In the genomic region with DNA sequence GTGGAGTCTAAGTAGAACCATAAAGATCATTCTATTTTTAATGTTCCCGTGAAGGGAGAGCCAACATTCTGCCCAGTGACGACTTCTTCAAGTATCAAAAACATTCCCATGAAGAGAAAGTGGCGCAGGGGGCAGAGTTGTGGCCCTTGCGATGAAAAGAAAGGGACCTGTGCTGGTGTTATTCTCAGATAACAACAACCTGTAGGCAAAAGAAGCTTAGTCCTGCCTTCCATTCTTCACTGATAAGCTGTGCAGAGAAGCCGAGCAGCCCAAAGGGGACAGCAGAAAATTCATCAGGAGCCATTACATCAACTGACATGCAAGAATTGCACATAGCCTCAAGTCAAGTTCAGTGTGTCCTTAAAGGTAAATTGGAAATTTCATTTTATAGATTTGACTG, we compare ENCODE assay signal across 32 mouse cellular contexts. TPM values are rescaled to one million over a fixed set of nuclear protein-coding genes. Genes with fewer than 3 reads are reported as not detected.
A peak's percentile ranks its signal among the peaks of the same experiment; 100 is the strongest.
DNase-seq lines count a peak whose midpoint lies in the region; ATAC-seq and TF ChIP-seq lines count a peak whose summit lies in the region.
"Had no signal": no experiment of that assay in that cellular context is flagged by ENCODE, and none has a peak within 500 bp of the region (broad histone marks: within the 10 kb centered on the region; RNA-seq: fewer than 3 reads in every experiment).

No protein-coding gene starts in this region.

- H3K27me3 ChIP-seq in heart, embryonic 11.5 days (ENCODE audit: control insufficient read depth, insufficient read depth, low read length): no peaks in the 10 kb centered on the region
- H3K27me3 ChIP-seq in heart, postnatal 0 days (ENCODE audit: control insufficient read depth, insufficient read depth, low read length): no peaks in the 10 kb centered on the region
- no peaks in the 10 kb centered on the region for H3K27me3 ChIP-seq in liver, embryonic 12.5 days (replicated peaks)
- no peaks in the 10 kb centered on the region for H3K27me3 ChIP-seq in forebrain, embryonic 14.5 days (replicated peaks; ENCODE audit: control insufficient read depth, insufficient read depth, low read length)
- H3K27me3 ChIP-seq: hindbrain, embryonic 13.5 days; megakaryocyte, embryonic 14.5 days; midbrain, embryonic 13.5 days; stomach, embryonic 15.5 days had no signal

- TF ChIP-seq EP300 in heart, postnatal 0 days (IDR thresholded peaks at IDR 0.05; ENCODE audit: low read depth): no peak

- H3K27ac ChIP-seq in heart, embryonic 11.5 days (ENCODE audit: low read depth, low read length): peak overlapping the region; percentile 47; the same call in 1 of the 2 replicates
- no peak overlapping the region for H3K27ac ChIP-seq in heart, postnatal 0 days (ENCODE audit: low read depth)
- H3K27ac ChIP-seq in liver, embryonic 12.5 days: peak overlapping the region; percentile 83
- no peak overlapping the region for H3K27ac ChIP-seq in forebrain, embryonic 14.5 days (ENCODE audit: low read depth, low read length)
- H3K27ac ChIP-seq: hindbrain, embryonic 13.5 days; layer of hippocampus, adult 2 months; midbrain, embryonic 13.5 days; stomach, embryonic 15.5 days had no signal

- H3K9me3 ChIP-seq in heart, embryonic 11.5 days (replicated peaks; ENCODE audit: control insufficient read depth, low read length): no peaks in the 10 kb centered on the region
- H3K9me3 ChIP-seq in heart, postnatal 0 days (replicated peaks; ENCODE audit: control insufficient read depth, low read length): no peaks in the 10 kb centered on the region
- no peaks in the 10 kb centered on the region for H3K9me3 ChIP-seq in liver, embryonic 12.5 days (replicated peaks)
- H3K9me3 ChIP-seq in forebrain, embryonic 14.5 days (replicated peaks; ENCODE audit: control insufficient read depth, low read length): no peaks in the 10 kb centered on the region
- H3K9me3 ChIP-seq: hindbrain, embryonic 13.5 days; megakaryocyte, embryonic 14.5 days; midbrain, embryonic 13.5 days; stomach, embryonic 15.5 days had no signal

- WGBS in heart, embryonic 11.5 days (ENCODE audit: insufficient replicate concordance): 26% methylated on average over 5 of the region's 5 CpGs
- 34% methylated on average over 5 of the region's 5 CpGs for WGBS in heart, postnatal 0 days
- 27% methylated on average over 5 of the region's 5 CpGs for WGBS in liver, embryonic 12.5 days (ENCODE audit: insufficient replicate concordance)
- WGBS in forebrain, embryonic 14.5 days: 88% methylated on average over 5 of the region's 5 CpGs

- no peaks in the 10 kb centered on the region for H3K36me3 ChIP-seq in heart, embryonic 11.5 days (ENCODE audit: control insufficient read depth, insufficient read depth, low read length)
- no peaks in the 10 kb centered on the region for H3K36me3 ChIP-seq in heart, postnatal 0 days (replicated peaks; ENCODE audit: control insufficient read depth, insufficient read depth, low read length)
- H3K36me3 ChIP-seq in liver, embryonic 12.5 days: no peaks in the 10 kb centered on the region
- no peaks in the 10 kb centered on the region for H3K36me3 ChIP-seq in forebrain, embryonic 14.5 days (ENCODE audit: control insufficient read depth, insufficient read depth, low read length)
- H3K36me3 ChIP-seq: hindbrain, embryonic 13.5 days; midbrain, embryonic 13.5 days; stomach, embryonic 15.5 days had no signal

- peak; percentile 77 for ATAC-seq in heart, embryonic 11.5 days (replicated peaks; ENCODE audit: insufficient number of reproducible peaks, low FRiP score, low TSS enrichment)
- ATAC-seq in heart, postnatal 0 days (ENCODE audit: insufficient read depth, low read depth): no peak
- peak; percentile 75 for ATAC-seq in liver, embryonic 12.5 days
- ATAC-seq in forebrain, embryonic 14.5 days: no peak
- ATAC-seq in megakaryocyte progenitor cell, adult 5-6 weeks (replicated peaks; ENCODE audit: poor library complexity): no peak
- ATAC-seq: CD4-positive, CD25-positive, alpha-beta regulatory T cell, adult 4 months; forebrain, embryonic 16.5 days; midbrain, embryonic 13.5 days had no signal

- H3K4me1 ChIP-seq in heart, embryonic 11.5 days (ENCODE audit: control insufficient read depth, insufficient read depth, low read length): no peaks in the 10 kb centered on the region
- H3K4me1 ChIP-seq in heart, postnatal 0 days (ENCODE audit: control insufficient read depth, insufficient read depth): no peaks in the 10 kb centered on the region
- peaks cover 34% of the 10 kb centered on the region for H3K4me1 ChIP-seq in liver, embryonic 12.5 days
- no peaks in the 10 kb centered on the region for H3K4me1 ChIP-seq in forebrain, embryonic 14.5 days (ENCODE audit: control insufficient read depth, insufficient read depth, low read length)
- H3K4me1 ChIP-seq: stomach, embryonic 15.5 days had no signal

- no peak for DNase-seq in heart, adult 18-20 months
- DNase-seq in heart, postnatal 0 days (ENCODE audit: low spot score): no peak
- no peak for DNase-seq in heart, adult 9 months (ENCODE audit: low spot score in 2 of 2)
- DNase-seq in forebrain, embryonic 14.5 days (ENCODE audit: low spot score): no peak
- DNase-seq in kidney, postnatal 14 days: no peak
- DNase-seq: cerebellum, adult 2 months; cerebellum, postnatal 25 days; gastrocnemius, postnatal 10 days; kidney, adult 8-10 months; kidney, postnatal 25 days; lung, adult 2 months; lung, postnatal 14 days; thymus, postnatal 36 days had no signal

- no peak for TF ChIP-seq CTCF in heart, postnatal 0 days (IDR thresholded peaks at IDR 0.05; ENCODE audit: low read depth)

- H3K4me2 ChIP-seq in heart, embryonic 11.5 days: peak overlapping the region; percentile 37
- H3K4me2 ChIP-seq in heart, postnatal 0 days (ENCODE audit: low read depth, low read length): peak overlapping the region; percentile 21; the same call in 1 of the 2 replicates
- H3K4me2 ChIP-seq in liver, embryonic 12.5 days: peak overlapping the region; percentile 80
- H3K4me2 ChIP-seq in forebrain, embryonic 14.5 days (ENCODE audit: low read length): no peak overlapping the region
- H3K4me2 ChIP-seq: hindbrain, embryonic 13.5 days; midbrain, embryonic 13.5 days had no signal

- no peak overlapping the region for H3K4me3 ChIP-seq in heart, embryonic 11.5 days (ENCODE audit: low read depth, low read length)
- H3K4me3 ChIP-seq in heart, postnatal 0 days (ENCODE audit: low read depth, low read length): no peak overlapping the region
- H3K4me3 ChIP-seq in liver, embryonic 12.5 days: peak overlapping the region; percentile 17; the same call in 1 of the 2 replicates
- H3K4me3 ChIP-seq in forebrain, embryonic 14.5 days (ENCODE audit: low read depth, low read length): no peak overlapping the region
- H3K4me3 ChIP-seq: hindbrain, embryonic 13.5 days; layer of hippocampus, adult 2 months; megakaryocyte, embryonic 14.5 days; midbrain, embryonic 13.5 days; stomach, embryonic 15.5 days had no signal

- H3K9ac ChIP-seq in heart, embryonic 11.5 days (ENCODE audit: low read depth, low read length): no peak overlapping the region
- no peak overlapping the region for H3K9ac ChIP-seq in heart, postnatal 0 days (replicated peaks; ENCODE audit: low read depth, low read length)
- peak overlapping the region; percentile 31; the same call in 1 of the 2 replicates for H3K9ac ChIP-seq in liver, embryonic 12.5 days
- no peak overlapping the region for H3K9ac ChIP-seq in forebrain, embryonic 14.5 days (ENCODE audit: low read length)
- H3K9ac ChIP-seq: hindbrain, embryonic 13.5 days; midbrain, embryonic 13.5 days; stomach, embryonic 15.5 days had no signal

RNA-seq across cellular contexts. Expression of a gene that starts 24.5 kb away (rescaled TPM):
- not detected in 2 replicates for polyA plus RNA-seq in heart, embryonic 11.5 days (2014; fragmentation: Nextera tagmentation; extraction: Ambion mirVana)
- total RNA-seq in heart, adult 18-20 months (2021): not detected
- total RNA-seq in heart, postnatal 0 days (2014; rRNA removed; ENCODE audit: low replicate concordance): not detected in 2 replicates
- not detected in 2 replicates for polyA plus RNA-seq in heart, postnatal 0 days (2015; fragmentation: Nextera tagmentation; extraction: Ambion mirVana)
- polyA plus RNA-seq in liver, embryonic 12.5 days (2016; fragmentation: Nextera tagmentation; extraction: Ambion mirVana): not detected in 2 replicates
- polyA plus RNA-seq in forebrain, embryonic 14.5 days (2014; fragmentation: Nextera tagmentation; extraction: Ambion mirVana): not detected in 2 replicates
- total RNA-seq in megakaryocyte progenitor cell, adult 5-6 weeks (2015): not detected in 2 replicates
- total RNA-seq in megakaryocyte progenitor cell, adult 5-6 weeks (2017): not detected in 2 replicates
- total RNA-seq: adrenal gland, adult 2 months; adrenal gland, postnatal 4 days; gastrocnemius, postnatal 10 days; granulocyte monocyte progenitor cell, adult 5-6 weeks; layer of hippocampus, adult 2 months; layer of hippocampus, postnatal 25 days; left cerebral cortex, postnatal 10 days; monocyte, adult 5-6 weeks; neutrophil, adult 5-6 weeks had no signal
- polyA plus RNA-seq: adrenal gland, adult 2 months; CD4-positive, CD25-positive, alpha-beta regulatory T cell, adult 4 months; cerebellum, adult 2 months; embryonic facial prominence, embryonic 14.5 days; forebrain, embryonic 16.5 days; hindbrain, embryonic 13.5 days; limb, embryonic 11.5 days; lung, adult 2 months; midbrain, embryonic 13.5 days; stomach, embryonic 15.5 days had no signal

Comparison
In these comparisons a context has a peak if more than half of its experiments do, and no peak if none do; other contexts are left out.
1. ATAC-seq: peak in heart, embryonic 11.5 days (single experiment) and liver, embryonic 12.5 days (single experiment); none in heart, postnatal 0 days (single experiment), forebrain, embryonic 14.5 days (single experiment) and megakaryocyte progenitor cell, adult 5-6 weeks (single experiment).
2. H3K27ac ChIP-seq: peak in heart, embryonic 11.5 days (single experiment) and liver, embryonic 12.5 days (single experiment); none in heart, postnatal 0 days (single experiment) and forebrain, embryonic 14.5 days (single experiment).